Mouse (Mus musculus) activated CD4-positive, CD25-positive, alpha-beta regulatory T cell, adult 4 months (primary cell): ENCODE measurements around the gene Sfswap. TPM values are rescaled to one million over a fixed set of nuclear protein-coding genes. Genes with fewer than 3 reads are reported as not detected.

Experiments
- ATAC-seq: one replicate; pipeline ENCODE4 v1.8.0; 2017
- polyA plus RNA-seq, 2 experiments: library from polyadenylated mRNA; unstranded; fragments of 100-300 nt; shearing (Covaris generic); gene quantifications; one replicate each; pipeline ENCODE4 v1.2.1; 2017

Sfswap gene
- polyA plus RNA-seq, 2 experiments from 2014 or later = 26.1 to 26.5 TPM

DNA sequence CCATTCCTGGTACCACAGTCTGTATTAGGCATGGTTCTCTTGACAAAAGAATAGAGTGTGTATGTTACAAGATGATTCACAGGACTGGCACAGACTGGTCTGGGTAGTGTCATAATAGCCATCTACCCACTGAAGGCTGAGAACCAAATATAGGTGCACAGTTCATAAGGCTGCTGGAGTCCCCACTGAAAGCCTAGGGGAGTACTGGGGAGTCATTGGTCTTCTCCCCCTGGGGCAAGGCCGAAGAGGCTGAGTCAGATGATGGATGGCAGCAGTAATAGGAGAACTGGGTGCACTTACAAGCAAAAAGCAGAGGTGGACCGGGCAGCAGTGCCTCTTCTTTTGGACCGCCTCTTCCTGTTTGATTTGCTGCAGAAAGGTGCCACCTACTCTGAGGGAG is 32.7 kb downstream of the Sfswap start:
- ATAC-seq = no peak

DNA sequence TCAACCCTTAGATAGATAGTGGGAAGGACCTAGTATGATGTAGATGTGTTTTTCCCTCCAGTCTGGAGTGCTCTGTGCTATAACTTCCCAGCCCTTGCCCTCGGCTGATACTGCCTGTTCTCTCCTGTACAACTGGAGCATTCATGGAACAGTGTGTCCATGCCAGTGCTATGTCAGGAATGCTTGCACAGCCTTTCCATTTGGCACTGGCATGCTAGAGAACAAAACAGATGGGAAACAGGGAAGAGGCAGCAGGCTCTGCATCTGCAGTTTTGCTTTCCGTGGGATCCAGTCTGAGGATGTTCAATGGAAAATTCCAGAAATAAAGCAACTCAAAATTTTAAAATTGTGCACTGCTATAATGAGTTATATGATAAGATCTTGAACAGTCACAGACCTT is 33.5 kb downstream of the Sfswap start:
- no peak for ATAC-seq

DNA sequence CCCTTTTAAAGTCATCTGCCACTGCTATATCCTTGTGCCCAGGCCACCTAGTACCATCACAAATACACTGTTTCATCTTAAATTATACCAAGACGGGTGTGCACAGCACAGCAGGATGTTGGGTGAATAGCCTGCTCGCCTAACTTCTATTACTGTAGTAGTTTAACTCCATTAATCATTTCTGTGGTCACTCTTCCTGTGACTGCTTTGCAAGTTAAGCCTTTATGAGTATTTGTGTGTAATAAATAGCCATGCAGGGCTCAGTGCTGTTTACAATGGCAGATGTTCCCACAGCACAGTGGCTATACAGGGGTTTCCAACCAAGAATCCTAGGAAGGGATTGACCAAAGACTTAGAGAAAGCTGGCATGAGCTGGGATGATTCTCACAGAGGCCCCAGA is 34.0 kb downstream of the Sfswap start:
- ATAC-seq = no peak

DNA sequence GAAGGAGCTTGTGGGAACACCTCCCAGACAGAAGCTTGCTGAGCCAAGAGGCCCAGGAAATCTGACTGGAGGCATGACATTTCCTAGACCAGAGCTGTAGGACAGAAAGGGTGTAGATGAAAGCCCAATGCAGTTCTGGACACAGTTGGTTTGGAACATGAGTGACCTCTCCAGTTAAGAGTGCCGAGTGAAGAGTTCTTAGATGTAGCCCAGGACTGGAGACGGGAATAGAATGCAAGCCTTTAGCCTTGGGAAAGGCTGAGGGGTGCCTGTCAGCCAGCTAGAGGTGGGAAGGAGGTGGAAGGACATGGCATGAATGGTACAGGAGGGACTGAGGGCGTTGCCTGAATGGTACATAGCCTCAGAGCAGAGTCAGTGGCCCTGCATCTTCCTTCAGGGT is 34.4 kb downstream of the Sfswap start:
- no peak for ATAC-seq

DNA sequence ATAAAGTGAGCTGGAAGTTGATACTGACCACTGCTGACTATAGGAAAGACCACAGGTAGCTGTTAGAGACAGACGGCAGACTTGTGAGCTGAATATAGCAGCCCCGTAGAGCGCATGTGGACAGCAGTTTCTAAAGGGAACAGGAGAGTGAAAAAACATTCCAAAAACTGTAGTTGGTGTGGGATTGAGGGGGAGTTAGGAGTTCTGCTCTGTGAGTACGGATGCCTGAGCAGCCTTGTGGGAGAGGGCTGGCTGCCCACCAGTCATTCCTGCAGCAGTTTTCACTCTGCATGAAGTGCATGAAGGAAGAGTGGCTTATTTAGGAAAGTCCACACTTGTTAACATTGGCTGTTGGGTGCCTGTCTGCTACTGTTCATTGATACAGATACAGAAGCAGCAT is 37.8 kb downstream of the Sfswap start:
- no peak for ATAC-seq

DNA sequence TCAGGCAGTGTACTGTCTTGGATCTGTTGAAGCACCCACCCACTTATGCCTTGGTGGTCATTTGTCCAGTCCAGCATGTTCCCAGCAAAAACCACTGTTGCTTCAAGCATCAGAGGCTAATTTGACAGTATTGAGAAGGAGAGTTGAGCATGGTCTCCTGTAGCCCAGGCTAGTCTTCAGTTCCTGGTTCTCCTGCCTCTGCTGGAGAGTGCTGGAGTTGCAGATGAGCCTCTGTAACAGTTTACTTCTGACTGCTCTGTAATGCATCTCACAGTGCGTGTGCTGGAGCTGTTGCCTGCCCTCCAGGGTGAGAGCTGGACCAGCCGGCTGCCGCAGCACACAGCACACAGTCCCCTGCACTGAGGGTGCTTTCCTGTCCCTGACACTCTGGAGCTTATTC is 41.2 kb downstream of the Sfswap start:
- no peak for ATAC-seq

DNA sequence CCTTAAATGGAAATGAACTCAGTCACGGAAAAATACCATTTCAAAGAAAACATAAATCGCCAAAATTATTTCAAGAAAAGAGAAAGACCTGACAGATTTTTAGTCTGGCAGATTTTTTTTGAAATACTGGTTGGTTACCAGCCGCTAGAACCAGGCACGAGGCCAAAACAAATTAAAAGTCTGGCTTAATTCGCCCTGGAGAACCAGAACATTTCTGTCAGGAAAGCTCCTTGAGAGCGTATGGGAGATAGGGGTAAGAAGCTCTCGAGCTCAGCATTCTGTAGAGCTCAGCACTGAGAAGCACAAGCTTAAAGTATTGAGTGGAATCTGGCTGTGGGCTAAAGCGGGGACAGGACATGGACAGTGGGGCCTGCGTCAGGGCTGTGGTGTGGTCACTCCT is 44.8 kb downstream of the Sfswap start:
- no peak for ATAC-seq

DNA sequence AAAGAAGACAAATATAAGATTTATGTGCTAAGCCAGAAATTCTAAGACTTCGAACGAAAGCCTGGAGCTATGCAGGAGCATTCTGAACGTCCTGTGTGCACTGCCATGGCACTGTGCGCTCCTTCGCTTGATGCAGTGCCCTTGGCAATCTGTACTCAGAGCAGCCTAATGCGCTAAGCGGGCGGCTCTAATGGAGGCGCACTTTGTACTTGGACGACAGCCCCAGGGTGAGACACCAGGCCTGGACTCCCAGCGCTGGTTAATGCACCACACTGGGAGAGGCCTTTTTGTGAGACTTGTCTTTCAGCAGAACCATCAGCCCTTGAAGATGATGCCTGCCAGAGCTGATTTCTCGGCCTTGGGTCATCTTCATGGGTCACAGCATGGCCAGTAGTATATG is 48.7 kb downstream of the Sfswap start:
- no peak for ATAC-seq

DNA sequence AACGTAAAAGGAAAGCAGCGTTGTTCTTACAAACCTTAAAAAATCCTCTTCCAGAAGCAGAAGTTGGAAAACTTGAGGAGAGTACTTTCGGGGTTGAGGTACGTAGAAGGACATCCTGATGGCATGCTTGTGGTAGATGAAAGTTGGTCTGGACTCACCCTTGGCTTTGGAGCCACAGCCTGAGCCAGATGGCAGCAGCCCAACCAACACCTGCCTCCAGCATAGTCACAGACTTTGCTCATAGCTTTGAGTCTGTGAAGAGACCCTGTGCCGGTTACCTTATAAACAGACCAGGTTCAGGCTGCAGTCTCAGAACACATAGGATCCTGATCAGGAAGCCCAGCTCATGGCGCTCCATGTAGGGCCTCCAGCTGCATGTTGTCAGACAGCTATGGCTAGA is 49.8 kb downstream of the Sfswap start:
- no peak for ATAC-seq

DNA sequence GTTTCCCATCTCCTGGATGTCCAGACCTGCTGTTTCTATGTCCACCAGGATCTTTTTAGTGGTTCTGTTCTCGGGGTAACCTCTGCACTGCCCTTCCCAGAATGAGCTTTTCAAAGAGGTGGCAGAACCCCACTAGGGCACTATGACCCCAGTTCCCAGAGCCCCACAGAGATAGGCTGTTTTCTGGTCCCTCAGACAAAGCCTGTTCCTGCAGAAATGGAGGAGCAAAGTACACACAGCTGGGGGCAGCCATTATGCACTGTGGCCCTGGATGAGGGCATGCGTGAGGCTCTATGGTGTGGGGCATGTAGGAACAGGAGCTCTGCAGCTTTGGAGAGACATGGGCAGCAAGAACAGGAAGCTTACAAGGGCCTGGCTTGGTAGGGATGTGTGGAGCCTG is 51.0 kb downstream of the Sfswap start:
- ATAC-seq = no peak

DNA sequence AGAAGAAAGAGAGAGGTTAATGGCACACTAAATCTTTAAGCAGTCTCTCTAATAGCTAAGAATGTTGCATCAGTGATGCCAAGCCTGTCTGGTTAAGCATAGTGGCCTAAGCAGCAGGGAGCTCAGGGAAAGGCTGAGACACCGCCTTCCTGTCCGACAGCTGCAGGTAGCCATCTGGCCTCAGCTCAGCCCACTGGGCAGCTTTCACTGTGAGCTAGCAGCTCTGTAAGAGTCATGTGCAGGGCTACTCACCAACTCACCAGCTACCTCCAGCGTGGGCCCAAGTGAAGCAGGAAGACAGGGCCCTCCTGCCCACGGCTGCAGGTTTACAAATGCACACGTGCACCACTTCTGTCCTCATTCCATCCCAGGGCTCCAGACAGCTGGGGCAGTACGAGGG is 52.6 kb downstream of the Sfswap start:
- ATAC-seq = no peak

DNA sequence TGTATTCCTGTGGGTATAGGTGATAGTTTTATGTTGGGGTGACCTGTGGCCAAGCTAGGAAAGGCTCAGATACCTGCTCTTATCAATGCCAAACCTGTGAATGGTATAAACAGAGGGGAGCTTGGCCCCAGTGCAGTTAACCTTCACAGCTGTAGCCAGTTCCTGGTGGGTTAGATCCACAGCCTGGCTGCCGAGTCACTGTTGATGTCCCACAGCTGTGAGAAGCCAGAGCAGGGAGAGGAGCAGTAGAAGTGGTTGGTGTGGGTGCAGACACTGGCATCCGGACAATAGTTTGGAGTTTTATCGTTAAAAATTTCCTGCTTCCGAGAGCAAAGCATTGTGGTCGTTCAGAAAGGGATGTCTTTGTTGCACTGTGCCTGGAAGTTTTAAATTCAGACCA is 57.6 kb downstream of the Sfswap start:
- ATAC-seq = no peak

DNA sequence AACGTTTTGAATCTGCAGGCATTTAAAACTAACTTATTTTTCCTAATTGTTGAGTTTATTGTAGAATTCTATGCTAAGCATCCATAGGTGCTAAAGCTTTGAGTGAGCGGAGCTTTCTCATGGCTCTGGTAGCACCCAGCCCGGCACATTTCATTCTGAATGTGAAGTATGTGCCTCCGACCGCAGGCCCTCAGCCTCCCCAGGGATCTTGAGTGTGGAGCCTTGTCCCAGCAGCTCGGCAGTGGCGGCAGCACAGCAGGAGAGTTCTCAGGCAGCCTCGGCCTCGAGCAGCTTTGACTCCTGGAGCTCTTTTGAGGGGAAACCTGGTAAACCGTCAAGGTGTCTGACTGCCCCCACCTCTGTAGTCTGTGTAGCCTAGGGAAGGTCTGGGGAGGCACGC is 58.3 kb downstream of the Sfswap start:
- ATAC-seq = no peak

DNA sequence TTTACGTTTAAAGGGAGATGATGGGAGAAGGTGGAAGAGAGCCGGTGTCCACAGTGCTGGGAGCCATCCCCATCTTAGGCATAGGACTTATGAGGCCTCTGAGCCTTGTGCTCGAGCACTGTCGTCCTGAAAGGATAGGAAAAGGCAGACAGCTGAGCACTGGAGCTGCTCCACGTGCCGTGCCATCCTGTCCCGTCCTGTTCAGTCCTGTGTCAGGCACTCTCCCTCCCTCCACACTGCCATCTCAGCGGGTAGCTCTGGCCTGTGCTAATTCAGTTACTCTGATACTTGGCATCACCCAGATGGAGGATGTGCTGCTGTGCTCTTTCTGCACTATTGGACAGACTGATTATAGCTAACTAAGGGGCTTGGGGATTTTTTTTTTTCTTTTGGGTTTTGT is 61.3 kb downstream of the Sfswap start:
- ATAC-seq = no peak

DNA sequence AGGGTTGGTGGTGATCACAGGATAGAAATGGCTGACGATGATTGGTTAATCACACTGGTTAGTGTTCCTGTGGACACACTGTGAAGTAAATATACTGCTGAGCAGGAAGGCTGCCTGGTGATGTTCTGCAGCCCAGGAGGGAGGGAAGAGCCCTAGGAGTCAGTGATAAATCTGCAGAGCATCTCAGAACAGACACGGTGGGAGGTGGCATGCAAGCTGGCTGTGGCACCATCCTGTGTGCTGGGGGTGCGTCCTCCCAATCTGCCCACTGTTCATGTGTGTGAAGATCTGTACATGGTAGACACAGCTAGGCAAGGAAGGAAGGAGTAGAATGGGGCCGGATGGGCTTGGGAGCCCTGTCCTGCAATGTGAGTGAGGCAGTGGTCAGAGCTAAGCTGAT is 67.6 kb downstream of the Sfswap start:
- ATAC-seq = no peak

DNA sequence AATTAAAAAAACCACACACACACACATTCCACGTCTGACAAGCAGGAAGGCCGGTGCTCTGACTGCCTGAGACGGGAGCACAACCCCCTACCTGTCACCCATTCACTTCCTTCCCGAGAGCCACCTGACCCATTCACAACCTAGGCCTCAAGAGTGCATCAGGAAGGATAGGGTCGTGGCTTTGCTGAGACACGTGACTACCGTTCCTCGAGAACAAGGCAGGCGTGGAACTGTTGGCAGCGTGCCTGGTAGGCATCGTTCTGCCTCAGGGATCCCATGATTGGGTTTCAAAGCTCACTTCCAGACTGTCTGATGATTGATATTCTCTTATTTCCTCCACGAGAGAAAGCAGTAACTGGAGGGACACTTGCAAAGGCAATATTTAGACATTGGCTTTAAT is 77.2 kb downstream of the Sfswap start:
- no peak for ATAC-seq

DNA sequence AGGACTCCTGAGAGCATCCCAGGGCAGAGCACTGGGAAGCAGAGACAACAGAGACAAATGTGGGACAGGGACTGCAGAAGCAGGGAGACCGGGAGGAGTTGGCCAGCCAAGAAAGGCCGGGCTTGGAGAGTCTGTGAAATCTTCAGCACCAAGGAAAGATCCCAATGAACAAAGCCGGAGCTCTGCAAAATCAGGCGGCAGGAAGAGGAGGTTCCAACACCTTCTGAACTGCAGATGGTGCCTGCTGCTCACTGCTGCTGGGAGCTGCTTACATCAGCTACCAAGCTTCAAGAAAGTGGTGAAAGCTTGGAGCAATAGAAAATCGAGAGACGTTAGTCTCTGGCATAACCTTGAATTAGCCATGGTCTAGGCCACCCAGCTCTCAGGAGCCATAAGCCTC is 79.0 kb downstream of the Sfswap start:
- ATAC-seq = no peak

DNA sequence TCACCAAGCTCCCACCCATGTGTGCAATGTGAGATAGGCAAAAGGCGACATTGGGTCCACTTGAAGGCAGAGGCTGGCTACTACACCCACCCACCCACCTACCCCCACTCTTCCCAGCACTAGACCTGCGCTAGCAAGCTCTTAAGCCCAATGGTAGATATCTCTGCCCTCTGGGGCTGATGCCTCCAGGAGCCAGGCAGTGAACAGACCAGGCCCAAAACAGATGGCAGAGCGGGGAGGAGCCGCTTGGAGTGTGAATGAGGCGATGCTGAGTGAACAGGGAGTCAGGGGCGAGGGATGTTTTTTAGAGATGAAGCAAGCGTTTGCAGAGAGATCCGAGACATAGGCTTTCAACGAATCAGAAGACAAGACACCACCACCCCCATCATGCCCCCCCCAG is 79.6 kb downstream of the Sfswap start:
- ATAC-seq = no peak

DNA sequence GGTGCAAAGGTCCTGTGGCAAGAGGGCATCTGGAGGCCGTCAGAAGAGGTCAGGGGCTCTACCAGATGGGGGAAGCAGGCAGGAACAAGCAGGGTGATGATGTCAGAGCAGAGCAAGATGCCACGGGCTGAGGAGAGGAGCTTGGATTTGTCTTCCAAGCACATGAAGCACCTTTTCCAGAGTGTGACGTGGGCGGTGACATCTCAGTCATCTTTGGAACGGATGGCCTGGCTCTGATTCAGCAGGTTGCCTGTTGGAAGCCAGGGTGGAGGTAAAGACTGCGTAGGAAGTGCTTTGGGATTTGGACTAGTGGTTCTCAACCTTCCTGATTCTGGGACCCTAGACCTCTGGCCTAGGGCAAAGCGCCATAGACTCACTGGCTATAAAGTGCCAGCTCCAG is 80.0 kb downstream of the Sfswap start:
- ATAC-seq = no peak

DNA sequence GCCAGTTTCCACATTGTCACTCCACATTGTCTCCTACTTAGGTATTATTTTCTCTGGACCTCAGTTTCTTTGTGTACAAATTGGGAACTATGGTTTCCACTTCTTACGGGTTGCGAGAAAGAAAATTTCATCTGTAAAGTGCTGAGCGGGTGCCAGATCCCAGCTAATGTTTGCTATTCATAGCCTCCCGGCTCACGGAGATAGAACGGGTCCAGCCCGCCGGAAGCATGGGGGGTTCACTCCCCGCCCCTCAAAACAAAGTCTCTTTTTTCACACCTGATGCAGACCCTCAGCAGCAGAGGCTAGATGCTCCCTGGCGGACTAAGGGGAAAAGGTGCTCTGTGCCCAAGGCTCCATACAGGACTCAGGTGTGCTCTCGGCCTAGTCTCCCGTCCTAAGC is 82.3 kb downstream of the Sfswap start:
- no peak for ATAC-seq

DNA sequence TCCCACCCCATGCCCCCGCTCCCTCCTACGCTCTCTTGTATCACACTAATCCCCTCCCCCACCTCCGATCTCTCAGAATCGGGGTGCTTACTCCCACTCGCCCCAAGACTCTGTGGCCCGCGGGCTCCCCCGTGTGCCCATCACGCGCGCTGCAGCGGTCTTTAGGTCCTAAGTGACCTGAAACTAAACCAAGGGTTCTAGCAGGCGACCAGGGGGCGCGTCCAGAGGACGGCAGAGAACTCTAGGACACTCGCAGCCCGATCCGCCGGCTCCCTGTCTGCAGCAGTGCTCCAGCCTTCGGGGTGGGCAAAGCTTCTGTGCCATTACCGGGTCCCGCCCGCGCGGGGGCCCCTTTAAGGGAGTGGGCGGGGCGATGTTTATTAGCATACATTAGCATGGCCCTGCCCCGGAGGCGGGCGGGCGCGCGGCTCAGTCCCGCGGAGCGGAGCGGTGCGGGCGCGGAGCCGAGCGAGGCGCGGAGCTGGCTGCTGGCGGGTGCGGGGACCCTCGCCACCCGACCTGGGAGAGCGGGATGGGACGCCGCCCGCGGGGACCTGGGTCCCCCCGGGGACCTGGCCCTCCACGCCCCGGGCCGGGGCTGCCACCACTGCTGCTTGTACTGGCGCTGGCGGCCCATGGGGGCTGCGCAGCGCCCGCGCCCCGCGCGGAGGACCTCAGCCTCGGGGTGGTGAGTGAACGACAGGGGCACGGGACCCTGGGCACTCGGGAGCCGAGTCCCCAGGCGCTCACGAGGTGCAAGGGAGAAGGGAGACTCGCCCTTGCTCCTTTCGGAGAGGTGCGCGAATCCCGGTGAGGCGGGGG is 83.0 kb downstream of the Sfswap start, which contains the start of gene Mmp17:
Gene Mmp17 (plus strand): TSS at position 409 of the 822 bp plus-strand sequence.
- peak; percentile 94 for ATAC-seq

DNA sequence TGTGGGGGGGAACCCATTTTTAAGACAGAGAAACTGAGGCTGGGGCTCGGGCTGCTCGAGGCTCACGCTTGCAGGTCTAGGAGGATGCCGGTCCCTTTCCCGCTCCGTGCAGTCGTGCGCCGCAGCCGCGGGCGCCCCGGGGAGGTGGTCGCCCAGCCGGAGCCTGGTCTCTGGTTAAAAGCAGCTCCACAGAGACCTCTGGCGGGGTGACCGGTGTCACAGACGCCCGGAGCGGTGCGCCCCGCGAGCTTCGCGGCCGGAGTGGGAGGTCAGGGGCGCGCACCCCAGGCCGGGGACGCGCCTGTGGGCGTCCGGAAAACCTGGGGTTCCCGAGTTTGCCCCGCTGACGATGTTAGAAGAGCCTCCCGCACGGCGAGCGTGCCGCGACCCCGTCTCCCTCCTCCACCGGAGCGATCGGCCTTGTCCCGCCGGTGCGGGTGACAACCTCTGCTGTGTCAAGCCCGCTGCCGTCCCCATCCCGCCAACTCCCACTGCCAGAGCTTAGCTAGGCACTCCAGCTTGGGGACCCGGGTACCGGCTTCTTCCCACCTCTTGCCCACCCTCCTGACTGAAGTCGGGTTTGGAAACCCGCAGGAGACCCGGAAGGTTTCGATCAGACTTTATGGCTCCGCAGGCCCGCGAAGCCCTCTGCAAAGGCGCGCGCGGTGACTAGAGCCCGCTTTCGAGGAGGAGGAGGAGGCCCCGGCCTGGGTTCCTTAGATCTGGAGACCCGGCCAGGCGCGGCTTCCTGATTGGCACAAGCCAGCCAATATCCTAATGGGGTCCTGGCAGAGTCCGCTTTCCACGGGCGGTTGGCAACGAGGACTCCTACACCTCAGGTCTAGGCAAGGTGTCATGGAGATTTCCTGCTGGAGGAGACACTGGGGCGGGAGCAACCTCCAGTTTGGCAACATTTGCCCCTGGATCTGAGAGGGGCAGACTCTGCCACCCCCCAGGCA is 83.8 kb downstream of the Sfswap start:
- no peak for ATAC-seq

DNA sequence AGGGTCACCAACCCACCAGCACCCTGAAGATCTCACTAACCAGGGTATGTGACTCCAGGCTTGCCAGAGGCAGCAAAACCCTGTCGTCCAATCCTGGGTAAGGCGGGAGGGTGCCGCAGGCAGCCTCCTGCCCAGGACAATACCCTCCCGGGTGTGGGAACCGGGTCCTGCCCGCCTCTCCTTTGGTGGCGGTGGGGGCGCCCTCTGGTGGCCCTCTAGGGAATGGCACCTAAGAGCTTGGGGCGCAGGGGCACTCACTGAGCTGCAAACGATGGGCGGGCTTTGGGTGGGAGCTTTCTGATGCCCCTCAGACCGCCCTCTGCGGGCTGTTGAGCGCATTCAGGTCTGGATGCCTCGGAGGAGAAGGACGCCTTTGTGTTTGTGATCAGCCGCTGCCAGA is 85.0 kb downstream of the Sfswap start:
- ATAC-seq = peak; percentile 32

DNA sequence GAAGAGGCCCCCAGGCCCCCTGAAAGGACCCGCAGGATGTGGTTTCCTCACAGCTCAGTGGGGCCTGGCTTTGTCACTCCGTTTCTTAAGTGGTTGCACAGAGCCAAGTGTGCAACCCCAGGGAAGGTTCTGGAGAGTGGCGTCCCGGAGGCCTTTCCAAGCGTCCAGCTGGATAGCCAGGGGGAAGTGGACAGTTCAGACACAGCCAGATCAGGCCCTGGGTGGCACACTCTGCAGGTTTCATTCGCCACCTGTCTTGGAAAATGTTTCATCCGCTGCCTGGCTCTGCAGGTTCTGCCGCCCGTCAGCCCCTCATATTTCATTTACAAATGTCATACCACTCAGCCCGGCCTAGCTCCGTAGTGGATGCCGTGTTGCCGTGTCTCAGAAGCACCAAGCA is 85.5 kb downstream of the Sfswap start:
- ATAC-seq = no peak
